Mouse (Mus musculus) small intestine, adult 2 months (tissue): ENCODE data around the gene Rsph14.

Experiments
- CTCF ChIP-seq: fragments of 200-500 bp; IDR thresholded peaks from 2 replicates; pipeline ENCODE4 v1.5.1; 2012; ENCODE audit warnings: low read depth, mild to moderate bottlenecking, control low read depth, inconsistent platforms, low read length, moderate library complexity, mixed read lengths; ENCODE audit not compliant: insufficient replicate concordance, insufficient read length; ENCODE audit errors: extremely low read depth
- POLR2A ChIP-seq: fragments of 200-500 bp; IDR thresholded peaks from 2 replicates; pipeline ENCODE4 v1.6.1; 2012; ENCODE audit warnings: low read depth, mild to moderate bottlenecking, control low read depth, inconsistent platforms, low read length, moderate library complexity

- TF ChIP-seq POLR2A, result no peak
- TF ChIP-seq CTCF, result peak; percentile 16; the same call in 1 of the 2 replicates
Measured at GRCm38 (mm10) chr10:74989814-74990213, 42.6 kb downstream of the Rsph14 start.
